Mouse (Mus musculus): Measurements from ENCODE around the gene Gfod1.
A peak's percentile ranks its signal among the peaks of the same experiment; 100 is the strongest.

Gene Gfod1

DNA sequence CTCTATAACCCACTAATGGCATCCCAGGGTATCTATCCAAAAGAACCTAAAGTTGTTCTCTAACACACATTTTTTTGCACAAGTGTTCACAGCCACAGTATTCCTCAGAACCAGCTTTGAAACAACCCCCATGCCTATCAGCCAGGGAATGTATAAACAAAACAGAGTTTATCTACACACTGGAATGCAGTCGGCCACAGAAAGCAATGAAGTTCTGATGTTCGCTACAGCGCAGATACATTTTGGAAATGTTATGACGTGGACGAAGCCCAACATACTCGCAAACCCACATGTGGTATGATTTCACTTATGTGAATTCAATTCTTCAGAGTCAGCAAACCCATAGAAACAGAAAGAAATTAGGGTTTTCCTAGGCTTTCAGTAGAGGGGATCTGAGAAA, 75.8 kb downstream of the Gfod1 start:
- no peak for DNase-seq

DNA sequence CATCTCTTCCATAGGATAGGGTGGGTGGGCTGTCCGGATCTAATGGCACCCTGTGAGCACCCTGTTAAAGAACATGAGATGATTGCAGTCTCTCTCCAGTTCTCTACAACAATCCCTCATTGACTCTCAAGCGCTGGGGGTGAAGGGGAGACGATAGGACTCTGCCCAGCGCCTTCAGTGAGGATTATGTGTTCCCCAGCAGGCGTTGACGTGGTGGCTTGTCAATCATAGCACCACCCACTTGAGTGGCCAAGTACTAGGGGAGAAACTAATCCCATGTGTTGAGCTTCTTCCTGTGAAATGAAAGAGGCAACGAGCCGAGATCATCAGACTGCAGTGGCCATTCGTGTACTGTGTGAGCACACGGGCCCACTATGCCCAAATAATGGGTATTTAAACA, 77.9 kb downstream of the Gfod1 start:
- DNase-seq: no peak

DNA sequence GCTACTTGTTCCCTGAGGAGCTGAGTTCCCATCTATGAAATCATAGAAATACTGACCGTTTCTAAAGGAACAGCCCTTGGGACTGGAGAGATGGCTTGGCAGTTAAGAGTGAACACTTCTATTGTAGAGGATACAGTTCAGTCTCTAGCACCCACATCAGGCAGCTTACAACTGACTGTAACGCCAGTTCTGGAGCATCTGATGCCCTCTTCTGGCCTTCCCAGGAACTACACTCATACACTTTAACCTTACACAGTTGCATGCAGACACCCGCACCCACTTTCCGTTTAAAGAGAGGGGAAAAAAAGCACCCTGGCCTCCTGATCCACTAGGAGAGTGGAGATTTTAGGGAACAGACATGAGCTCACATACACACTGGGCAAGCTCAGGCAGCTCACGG, 78.8 kb downstream of the Gfod1 start:
- no peak for DNase-seq

DNA sequence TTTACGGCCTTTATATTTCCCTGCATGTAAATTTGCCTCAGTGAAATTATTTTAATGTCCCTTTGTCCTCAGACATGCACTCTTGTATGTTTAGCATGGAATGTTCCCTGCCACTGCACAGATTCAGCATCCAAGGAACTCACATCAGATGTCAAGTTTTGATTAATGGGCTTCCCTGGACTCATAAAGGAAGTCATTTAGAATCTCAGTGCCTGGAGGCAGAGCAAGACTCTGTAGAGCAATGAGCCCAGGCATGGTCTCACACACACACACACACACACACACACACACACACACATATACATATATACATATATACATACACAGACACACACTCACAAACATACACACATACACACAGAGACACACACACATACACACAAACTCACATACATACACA, 81.9 kb downstream of the Gfod1 start:
- DNase-seq: no peak

DNA sequence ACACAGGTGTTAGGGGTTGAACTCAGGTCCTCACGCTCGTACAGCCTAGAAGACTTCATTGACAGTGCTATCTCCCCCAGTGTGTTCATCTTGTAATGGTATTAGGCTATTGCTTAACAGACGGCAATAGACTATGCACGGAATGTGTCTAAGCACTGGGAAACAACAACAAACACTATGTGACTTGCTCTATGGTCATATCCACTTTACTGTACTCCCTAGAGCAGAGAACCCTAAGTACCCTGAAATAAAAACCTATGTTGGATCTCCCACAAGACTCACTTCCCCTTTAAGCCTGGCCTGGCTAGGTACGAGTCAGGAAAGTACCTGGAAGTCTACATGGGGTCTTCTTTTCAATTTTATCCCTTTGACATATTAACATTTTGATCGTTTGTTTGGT, 82.7 kb downstream of the Gfod1 start:
- DNase-seq: no peak

DNA sequence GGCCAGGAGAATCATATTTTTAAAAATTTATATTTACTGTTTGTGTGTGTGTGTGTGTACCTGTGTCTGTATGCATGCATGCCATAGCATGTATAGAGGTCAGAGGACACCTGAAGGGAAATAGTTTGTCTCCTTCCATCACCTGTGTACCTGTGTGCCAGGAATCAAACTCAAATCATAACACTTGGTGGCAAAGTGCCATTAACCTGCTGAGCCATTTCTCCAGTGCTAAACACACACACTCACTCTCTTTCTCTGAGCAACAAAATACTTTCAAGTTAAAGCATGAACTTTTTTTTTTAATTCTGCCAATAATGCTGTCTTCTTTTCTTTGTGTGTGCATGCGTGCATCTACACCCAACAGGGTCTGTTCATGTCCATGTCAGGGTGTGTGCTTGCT, 83.3 kb downstream of the Gfod1 start:
- DNase-seq: peak; percentile 33 to 49

DNA sequence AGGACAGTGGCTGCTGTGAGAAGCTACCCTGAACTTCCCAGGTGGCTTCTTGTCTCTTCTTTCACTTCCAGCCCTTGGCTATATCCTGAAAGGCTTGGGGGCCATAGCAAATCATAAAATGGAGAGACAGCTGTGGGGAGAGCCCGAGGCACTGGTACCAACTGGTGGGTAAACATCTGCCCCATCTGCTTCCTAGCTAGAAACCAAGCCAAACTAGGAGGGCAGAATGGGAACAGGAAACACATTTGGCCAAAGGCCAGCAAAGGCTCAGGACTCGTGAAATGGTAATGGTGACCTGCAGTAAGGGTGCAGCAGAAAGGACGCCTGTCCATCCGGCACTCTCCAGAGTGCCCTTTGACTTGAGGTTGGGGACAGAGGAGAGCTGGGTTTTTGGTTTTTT, 85.2 kb downstream of the Gfod1 start:
- no peak for DNase-seq

DNA sequence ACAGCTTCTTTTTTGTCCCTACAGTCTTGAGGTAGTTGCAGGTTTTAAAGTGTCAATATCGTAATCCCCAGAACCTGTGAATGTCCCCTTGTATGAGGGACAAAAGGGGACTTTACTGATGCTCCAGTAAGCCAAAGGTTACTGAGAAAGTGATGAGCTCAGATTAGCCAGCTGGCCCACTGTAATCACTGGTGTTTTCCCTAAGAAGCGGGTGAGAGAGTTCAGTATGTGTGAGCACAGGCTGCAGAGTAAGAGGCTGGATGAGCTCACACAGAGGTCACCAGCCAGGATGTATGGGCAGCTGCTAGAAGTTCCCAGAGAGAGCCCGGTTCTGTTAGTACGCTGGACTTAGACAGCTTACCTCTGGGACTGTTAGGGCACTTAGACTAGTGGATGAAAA, 85.7 kb downstream of the Gfod1 start:
- no peak for DNase-seq

DNA sequence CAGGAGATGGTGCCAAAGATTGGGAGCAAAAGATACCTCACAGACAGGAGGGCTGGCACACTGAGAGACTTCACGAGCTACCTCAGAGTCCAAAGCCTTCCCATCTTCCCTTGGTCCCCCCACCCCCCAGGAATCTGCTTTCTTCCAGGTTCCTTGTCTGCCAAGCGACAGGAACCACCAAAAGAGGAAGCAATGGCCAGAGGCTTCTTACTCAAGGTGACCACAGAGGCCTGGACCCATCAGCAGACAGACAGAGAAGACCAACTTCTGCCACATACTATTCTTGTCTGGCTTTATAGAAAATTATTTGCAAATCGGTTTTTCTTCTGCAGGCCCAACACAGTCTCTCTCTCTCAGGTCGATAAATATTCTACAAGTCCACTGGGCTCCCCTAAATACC, 86.3 kb downstream of the Gfod1 start:
- no peak for DNase-seq

DNA sequence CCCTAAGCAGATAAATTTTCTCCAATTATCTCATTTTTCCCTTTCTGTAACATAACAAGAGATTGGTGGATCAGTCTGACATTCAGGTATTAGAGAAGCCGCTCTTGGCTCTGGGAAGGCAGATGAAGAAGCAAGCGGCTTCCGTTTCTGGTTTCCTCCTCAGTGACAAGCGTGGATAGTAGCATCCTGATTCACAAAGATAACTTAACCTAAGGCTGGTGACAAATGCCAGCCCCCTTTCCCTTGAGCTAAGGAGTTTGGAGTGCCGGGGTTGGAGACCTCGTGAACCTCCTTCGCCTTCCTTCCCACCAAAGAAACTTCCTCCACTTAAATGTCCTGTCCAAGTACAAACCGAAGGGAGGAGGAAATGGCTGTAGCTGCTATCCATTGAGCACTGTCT, 86.9 kb downstream of the Gfod1 start:
- DNase-seq: no peak

DNA sequence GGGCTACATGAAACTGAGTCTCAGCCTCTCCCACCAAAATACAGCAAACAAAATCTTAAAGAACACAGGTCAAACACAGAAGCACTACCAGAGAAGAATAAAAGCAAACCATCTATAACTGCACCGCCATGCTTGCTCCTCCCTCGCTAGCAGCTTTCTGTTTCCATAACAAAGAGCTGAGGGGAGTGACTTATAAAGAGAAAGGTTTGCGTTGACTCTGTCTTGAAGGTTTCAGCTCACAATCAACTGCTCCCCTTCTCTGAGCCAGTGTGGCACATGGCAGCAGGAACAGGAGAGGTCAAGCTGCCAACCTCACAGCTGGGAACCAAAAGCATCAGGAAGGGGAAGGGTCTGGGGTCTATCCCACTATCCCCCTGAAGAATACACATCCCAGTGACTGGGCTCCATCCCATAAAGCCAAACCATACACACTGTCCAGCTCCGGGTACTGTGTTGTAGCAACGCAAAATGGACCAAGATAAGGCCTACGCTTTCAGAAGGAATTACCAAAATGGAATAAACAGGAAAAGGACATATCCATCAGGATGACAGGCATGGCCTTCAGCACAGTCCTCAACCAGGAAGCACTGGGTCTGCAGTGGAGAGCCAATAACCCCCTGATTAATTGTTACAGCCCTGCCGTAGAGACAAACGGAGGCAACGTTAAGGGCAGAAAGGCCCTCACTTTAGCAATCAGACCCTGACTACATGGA, 87.8 kb downstream of the Gfod1 start:
- DNase-seq: no peak

DNA sequence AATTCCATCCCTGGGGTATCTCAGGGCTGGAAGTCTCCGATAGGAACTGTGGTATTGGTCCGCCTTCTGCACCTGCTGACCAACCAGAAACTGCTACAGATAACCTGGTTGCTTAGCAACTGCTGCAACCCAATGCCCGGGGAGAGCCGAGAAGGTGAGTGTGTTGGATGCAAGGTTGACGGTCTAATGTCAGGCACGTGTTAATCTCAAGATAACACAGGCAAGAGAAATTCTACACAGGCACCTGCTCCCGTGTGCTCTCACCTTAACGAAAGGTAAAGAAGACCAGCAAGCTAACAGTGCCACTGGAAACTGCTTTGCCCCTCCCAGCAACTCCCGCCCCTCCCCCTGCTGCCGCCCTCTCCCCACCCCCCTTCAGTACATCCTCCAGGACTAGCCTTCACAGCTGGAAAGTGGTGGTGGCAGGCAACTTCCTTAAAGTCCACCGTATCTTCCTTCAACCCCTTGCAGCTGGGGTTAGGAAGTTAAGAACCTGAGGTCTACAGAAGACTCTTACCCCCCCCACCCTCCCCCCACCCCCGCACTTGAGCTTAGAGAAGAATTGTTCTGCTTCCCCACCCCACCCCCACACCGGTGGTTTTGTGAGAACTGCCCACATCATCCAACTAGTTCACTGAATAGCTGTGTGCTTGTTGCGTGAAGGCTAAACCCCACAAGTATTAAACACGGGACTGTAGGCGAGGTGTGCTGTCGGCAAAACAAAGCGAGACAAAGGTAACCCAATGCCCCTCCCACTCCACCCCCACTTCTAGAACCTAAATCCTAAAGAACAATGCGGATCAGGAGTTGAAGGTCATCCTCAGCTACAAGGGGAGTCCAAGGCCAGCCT, 88.6 kb downstream of the Gfod1 start:
- DNase-seq: no peak

DNA sequence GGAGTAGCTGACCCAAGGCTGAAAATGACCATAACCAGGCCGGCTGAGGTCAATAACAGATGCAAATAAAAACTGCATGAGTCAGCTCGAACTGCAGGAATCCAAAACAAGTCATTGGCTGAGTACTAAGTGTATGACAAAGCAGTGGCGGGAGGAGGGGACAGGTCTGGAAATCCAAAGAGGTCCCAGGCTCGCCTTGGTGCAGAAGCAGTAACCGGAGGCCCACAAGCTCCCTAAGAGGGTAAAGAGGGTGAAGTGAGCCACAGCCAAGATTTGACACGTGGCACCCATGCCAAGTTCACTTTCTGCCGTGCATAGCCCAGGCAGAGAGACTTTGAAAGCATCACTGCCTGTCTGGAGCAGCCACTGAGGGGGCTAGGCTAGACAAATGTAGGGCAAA, 91.6 kb downstream of the Gfod1 start:
- DNase-seq: no peak

DNA sequence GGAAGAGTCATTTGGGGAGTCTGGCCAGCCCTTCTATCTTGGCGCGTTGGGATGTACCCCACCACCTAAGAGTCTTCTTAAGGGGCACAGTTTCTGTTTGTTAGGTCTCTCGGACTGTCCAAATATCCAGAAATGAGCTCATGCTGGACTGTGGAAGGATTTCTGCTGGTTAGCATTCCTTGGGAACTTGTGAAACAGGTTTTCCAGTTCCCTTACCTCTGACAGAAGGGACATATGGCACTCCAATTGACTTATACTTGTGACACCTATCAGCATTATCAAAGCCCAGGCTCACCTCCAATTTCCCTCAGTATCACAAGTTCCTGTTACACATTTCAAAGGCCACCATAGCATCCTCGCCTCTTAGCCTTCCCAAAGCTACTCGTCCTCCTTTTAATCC, 93.0 kb downstream of the Gfod1 start:
- no peak for DNase-seq

DNA sequence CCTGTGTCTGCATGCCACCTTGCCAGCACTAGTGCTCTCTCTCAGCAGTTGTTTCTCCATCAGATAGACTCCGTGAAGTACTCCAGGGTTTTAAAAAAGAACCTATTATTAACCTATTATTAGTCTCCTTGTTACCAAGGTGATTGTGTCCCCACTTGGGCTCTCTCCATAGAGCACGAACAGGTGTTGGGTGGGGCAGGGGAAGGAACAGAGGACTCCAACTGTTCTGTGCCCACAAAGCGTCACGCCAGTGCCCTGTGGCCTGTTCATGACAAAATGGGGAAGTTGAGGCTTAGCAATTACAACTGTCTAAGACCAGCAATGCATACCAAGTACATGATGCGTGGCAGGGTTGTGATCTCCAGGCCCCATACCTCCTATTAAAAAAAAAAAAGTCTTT, 94.4 kb downstream of the Gfod1 start:
- no peak for DNase-seq

DNA sequence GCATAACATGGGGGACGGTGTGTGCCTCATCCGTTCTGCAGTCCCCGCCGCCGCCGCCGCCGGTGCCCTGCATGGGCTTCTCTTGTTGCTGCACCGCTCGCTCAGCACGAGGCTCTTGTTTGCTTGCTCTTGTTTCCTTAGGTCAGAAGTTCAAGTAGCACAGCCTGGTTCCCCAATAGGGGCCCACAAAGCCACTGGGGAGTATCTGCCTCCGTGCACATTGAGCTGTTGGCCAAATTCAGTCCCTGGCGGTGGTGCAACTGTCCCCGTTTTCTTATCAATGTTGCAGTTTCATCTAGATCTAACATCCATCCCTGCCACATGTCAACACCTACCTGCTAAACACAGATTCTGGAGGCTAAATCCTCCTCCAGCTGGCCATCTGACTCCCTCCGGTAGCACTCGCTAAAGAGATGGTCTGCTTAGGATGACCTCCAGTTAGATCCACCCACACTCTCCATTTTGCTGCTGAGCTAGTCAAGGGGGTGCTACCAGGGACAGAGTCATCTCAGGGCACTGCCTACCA, 95.0 kb downstream of the Gfod1 start:
- DNase-seq: no peak

DNA sequence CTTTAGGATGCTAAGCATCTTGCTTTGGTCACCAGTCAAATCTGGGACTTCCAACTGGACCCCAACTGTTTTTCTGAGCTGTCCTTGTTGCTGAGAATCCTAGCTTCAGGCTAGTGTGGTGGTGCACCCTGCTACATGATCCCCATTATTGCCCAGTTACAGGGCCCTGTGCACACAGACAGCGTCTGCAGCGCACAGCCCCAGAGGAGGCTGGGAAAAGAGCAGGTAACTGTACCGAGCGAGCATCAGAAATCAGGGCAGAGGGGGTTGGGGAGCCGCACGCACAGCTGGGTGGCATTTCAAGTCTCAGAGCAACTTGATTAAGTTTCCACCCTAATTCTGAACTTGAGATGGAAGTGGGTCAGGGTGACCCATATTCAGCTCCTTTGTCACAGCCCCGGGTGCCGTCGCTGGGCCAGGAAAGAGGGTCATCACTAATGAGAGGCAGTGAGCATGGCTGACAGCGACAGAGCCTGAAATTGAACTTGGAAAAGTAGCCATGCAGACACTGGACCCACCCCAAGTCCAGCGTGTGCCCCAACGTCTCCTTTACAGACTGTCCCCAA, 97.8 kb downstream of the Gfod1 start:
- no peak for DNase-seq

DNA sequence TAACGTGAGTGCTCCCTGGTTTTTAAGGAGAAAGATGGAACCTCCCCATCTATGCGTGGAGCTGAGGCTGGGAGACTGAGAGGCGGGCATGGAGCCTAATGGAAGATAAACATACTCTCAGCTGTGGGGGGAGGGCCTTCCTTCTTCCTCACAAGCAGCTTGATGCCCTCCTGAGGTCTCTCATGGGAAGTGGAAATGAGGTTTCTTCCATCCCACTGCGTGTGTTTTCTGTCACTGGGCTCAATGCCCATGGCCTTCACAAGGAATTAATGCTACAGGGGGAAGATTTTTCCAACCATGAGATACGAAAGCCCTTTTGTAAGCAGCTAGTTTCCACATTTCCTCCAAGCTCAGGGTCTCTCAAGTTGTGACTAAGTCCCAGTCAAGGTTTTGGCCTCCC, 100.3 kb downstream of the Gfod1 start:
- peak; percentile 63 to 65 for DNase-seq

DNA sequence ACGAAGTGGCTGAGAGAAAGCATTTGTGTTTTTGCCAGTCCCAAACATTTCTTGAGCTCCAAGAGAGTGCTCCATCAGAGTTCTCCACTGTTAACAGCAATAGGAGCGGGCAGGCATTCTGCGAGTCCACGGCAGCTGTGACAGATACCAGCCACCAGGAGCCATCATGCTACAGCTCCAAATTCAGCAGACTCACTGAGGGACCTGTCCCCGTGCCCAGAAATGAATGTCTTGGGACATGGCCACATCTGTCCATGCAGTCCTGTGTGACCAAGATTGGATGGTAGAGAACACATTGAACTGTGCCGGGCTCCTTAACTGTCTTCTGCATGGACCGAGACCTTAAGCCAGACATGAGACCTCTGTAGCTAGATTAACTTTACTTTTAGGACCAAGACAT, 100.7 kb downstream of the Gfod1 start:
- peak in 1 of 2 experiments; percentile 28 for DNase-seq

DNA sequence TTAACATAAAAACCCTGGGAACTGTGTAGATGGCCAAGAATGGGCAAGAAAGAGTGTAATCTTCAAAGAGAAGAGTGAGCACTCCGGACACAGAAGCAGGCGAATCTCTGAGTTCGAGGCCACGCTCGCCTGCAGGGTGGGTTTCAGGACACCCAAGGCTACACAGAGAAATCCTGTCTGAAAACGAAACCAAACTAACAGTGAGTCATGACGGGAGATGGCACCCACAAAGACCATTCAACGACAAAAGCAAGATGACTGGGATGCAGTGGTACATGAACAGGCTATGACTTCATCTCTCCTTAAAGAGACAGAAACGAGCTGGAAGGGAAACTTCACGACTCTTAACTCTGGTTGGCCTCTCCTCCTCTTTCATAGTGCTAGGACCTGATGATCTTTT, 101.6 kb downstream of the Gfod1 start:
- DNase-seq: no peak

DNA sequence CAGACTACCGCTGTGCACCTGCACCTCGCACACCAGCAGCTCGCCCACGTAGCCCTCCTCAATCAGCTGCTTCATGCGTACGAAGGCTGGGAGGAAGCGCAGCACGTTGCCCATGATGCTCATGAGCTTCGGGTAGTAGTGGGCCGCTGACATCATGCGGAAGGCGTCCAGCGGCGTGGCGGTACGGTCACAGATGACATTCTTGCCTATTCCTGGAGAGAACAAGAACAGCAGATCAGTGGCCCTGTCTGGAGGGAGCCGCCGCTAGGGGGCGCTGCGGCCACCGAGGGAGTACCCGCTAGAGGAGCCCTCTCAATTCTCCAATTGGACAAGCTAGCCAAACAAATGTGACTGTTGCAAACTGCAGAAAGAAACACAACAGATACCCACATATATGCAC, 102.9 kb downstream of the Gfod1 start:
- DNase-seq: peak; percentile 60 to 70

DNA sequence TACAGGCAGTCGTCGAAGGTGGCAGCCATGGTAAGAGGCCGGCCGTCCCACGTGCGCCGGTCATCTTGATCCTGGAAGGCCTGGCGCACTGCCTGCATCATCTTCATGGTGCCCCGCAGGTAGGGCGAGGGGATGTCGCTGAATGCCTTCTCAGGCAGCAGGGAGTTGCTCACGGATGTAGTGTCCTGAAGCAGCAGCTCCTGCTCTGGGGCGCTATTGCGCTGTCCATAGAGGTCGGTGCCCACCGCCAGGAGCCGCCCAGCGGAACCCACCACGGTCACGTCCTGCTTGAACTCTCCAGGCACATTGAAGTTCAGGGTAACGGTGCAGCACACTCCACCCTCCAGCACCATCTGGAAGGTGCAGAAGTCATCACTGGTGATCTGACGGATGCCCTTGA, 103.5 kb downstream of the Gfod1 start:
- DNase-seq: peak in 1 of 2 experiments; percentile 28

DNA sequence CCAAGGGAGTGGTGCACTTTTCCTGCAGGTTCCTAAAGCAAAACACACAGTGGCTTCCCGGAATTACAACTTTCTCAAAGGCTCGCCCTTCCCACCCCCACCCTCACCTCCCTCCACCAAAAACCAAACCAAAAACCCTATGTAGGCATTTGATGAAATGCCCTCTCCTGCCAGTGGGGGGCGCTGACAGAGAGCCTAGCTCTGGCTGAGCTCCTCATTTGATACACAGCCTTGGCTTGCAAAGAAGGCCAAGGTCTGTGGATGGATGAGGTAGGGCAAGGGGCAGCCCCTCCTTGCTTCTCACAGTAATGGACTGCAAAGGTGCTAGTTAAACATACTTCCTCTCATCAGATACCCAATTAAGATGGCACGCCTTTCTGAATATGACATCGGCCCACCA, 104.2 kb downstream of the Gfod1 start:
- DNase-seq: peak; percentile 65 to 68

DNA sequence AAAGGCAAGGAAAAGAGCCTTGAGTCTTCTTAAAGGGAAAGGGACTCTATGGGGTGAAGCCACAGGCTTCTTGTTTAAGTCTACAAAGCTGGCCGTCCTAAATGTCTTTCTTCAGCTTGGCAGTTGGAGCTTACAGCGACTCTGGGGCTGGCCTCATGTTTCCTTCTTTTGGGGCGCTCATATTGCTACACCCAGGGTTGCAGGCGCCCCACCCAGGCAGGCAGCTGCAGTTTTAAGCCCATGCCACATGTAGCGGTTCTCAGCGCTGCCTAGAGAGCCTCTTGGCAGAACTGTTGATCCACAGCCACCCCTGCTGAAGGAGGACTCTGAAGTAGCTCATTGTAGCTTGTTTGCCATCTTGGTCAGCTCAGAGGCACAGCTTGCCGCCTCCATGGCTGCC, 104.7 kb downstream of the Gfod1 start:
- DNase-seq: no peak
